Mouse (Mus musculus) embryo, embryonic 10.5 days (tissue): Measurements from ENCODE around the gene Ptprn2.
"Not testable (repeated sequence)": the region's sequence is repeated elsewhere in the genome, so short reads cannot be mapped to it uniquely, and the experiment has no call there.

ENCODE experiments used
- DNase-seq: peaks from one replicate; pipeline ENCODE4 v3.0.0-alpha.2; 2015; ENCODE audit warnings: low spot score

Ptprn2 gene

DNA sequence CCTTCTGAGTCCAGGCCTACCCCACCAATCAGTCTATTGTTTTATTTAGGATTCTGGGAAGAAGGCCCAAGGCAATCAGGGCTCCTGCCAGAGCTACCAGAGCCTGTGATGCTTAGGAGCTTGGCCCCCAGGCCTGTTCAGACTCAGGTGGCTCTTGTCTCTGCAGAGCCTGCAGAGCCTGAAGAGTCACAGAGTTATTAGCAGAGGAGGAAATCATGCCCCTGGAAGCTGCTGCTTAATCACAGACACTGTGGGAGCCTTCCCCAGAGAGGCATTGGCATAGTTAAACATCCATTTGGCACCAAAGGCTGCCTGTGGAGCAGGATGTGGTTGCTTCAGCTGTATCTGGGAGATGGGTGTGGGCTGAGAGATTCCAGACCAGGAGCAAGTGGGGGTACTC, 30.3 kb downstream of the Ptprn2 start:
- DNase-seq, result no peak

DNA sequence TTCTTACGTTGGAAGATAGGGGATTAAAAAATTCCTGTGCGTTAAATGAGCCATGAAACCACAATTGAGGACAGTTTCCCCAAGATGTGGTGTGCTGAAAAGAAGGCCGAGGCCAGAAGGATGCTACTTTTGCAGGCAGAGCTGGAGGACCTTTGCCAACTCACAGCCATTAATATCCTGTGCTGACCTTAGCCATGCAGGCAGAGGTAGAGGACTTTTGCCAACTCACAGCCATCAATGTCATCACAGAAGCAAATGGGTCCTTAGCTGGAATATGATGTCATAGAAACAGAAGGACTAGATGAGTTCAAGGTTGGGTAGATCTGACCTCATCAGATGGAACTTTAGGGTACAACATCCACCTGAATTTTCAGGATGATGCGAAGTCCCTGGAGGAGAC, 43.3 kb downstream of the Ptprn2 start:
- no peak for DNase-seq

DNA sequence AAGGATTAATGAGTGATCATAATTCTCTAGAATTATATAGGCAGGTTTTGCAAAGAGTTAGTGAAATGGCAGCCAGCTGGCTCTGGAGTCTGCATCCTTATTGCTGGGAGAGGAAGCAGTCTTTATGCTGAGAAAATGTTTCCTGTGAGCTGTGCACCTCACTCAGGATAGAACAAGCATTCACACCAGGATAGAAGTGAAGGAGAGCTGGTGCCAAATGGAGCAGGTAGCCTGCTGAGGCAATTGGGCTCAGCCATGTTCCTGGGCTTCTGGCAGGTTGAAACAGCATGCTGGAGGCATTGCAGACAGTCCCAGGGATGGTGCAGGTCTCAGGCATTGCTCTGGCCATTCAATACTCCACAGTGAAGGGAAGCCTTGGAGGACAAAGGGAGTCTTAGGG, 47.8 kb downstream of the Ptprn2 start:
- no peak for DNase-seq

DNA sequence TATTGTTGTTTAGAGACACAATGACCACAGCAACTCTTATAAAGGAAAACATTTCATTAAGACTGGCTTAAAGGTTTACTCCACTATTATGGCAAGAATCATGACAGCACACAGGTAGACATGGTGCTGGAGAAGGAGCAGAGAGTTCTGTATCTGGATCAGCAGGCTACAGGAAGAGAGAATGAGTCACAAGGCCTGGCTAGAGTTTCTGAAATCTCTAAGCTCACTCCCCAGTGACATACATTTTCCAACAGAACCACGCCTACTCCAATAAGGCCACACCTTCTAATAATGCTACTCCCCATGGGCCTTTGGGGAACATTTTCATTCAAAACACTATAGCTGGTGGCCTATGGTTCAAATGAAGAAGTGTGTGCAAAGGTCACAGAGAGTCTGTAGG, 53.8 kb downstream of the Ptprn2 start:
- DNase-seq, result no peak

DNA sequence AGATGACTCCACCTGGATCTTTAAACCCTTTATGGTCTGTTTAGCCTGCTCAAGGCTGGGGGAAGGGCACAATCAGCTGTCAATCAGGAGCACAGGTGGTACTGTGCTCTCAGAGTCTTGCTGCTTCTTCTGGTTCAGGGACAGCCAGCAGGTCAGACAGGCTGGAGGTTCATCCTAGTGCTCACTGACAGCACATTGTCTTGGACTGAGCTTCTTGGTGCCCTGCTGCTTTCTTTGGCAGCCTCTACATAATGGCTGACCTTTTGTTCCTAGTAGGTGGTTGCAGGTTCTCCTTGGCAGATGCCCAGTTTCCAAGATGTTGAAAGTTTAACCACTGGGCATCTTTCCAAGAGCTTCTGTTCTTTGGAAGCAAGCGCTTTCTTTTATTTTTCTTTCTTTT, 55.1 kb downstream of the Ptprn2 start:
- no peak for DNase-seq

DNA sequence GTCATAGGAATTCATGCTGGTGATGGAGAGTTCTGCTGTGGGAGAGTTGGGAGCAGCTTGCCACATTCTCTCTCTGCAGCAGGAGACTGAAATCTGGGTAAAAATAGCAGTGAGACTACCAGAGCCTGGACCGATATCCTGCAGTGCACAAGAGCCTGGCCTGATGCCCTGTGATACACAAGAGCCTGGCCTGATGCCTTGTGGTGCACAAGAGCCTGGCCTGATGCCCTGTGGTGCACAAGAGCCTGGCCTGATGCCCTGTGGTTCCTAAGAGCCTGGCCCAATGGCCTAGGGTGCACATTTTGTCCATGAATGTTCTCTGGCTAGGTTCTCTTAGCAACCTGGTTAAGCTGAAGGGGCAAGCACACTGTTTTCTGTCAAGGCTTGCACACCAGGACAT, 64.5 kb downstream of the Ptprn2 start:
- no peak for DNase-seq

DNA sequence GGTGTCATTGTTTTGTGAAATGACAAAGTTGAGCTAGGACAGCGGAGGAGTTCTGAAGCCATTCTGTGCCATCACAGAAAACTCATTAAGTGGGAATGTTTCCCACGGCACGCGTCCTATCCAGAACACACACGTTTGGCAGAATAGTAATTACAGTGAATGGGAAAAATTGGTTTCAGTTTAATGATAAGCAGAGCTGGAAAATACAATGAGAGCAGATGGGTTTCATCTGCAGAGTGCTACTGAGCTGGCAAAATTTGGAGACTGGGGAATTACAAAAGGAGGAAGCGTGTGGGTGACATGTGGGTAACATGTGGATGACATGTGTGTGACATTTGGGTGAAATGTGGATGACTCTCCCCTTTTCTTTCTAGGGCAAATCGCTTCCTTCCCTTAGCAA, 66.0 kb downstream of the Ptprn2 start:
- DNase-seq, result no peak

DNA sequence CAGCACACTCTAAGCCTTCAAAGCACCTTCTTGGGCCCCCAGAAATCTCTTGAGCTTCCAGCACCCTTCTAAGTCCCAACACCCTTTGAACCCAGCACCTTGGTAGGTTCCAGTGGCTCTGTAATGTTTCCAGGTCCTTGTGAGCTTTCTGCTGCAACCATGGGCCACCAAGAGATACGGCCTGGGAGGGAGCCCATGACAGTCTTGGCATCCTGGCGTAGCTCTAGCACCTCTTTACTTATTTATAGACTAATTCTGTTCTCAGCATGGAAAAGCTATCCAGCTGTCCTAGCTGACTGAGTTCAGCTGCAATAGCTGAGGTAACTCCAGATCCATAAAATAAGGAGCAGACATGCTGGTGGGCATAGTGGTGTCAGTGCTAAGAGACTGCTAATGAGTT, 66.8 kb downstream of the Ptprn2 start:
- no peak for DNase-seq

DNA sequence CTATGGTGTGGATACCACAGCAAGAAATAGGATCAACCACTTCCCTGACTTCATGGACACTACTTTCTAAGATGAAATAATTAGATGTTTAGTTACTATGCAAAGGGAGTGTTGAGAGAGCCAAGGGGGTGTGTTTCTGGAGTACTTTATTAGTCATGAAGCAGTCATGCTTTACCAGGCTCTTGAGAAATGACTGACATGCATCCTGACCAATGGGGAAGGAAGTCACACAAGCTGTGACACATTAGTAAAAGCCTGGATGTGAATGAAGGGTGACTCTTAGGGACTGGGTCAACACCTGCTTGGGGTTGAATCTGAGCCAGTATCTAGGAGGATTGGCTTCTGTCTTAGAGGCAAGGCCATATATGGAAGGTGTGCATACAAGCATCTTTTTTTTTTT, 67.8 kb downstream of the Ptprn2 start:
- no peak for DNase-seq

DNA sequence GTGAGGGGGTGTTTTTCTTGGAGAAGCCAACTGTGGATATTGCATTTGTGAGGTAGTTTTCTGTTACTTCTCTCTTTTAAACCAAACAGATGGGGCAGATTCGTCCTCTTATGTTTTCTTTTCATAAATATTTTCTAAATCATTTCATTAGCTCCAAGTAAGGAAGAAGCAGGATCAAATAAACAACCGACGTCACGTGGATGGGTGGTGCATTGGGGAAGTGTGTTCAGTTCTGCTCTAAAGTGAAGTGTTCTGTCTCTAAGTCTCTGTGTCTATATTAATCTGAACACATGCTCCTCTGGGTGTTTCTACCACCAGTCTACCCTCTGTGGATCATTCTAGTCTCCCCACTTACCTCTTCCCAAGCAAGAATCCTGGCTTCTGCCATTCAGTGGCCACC, 70.4 kb downstream of the Ptprn2 start:
- no peak for DNase-seq

DNA sequence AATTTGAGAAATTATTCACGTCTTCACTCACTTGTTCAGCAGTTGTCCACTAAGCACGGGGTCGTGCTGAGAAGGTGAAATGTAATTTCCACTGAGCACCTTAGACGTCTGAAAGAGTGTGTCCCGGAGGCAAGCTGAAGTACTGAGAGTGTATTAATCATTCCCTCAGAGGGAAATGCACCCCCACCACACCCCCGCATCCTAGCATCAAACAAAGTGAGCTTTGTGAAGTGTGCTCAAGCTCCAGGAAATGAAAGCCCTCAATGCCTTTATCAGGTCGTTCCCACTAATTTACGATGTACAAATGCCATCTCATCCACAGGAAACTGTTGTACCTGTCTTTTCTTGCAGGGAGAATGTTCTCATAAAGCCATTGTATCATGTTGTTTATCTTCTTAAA, 78.9 kb downstream of the Ptprn2 start:
- DNase-seq, result no peak

DNA sequence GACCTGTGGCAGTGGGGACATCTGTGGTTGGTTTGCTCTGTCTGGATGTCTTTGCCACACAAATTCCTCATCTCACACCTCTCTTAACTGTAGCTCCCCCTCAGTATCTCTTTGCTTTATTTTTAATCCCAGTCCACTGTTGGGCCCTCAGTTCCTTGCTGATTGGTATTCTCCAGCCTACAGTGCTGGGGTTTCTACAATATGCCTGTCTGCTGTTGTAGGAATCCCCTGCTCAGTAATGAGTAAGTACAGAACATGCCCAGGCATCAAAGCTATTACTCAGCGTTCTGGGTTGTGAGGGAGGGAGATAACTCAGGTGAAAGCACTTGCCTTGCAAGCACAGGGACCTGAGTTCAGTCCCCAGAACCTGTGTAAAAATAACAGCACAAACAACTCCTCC, 81.2 kb downstream of the Ptprn2 start:
- no peak for DNase-seq

DNA sequence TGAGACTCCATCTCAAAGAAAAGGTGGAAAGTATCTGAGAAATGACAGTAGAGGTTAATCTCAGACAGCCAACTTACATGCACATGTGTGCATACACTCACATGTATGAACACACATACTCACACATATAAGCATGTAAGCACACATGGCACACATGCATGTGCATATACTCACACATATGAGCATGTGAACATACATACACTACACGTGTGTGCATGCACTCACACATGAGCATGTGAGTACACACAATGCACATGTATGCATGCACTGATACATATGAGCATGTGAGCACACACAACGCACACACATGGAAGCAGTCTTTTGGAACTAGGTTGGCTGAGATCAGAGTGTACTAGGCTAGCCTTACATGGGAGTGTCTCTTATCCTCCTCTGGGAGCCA, 81.7 kb downstream of the Ptprn2 start:
- DNase-seq, result no peak

DNA sequence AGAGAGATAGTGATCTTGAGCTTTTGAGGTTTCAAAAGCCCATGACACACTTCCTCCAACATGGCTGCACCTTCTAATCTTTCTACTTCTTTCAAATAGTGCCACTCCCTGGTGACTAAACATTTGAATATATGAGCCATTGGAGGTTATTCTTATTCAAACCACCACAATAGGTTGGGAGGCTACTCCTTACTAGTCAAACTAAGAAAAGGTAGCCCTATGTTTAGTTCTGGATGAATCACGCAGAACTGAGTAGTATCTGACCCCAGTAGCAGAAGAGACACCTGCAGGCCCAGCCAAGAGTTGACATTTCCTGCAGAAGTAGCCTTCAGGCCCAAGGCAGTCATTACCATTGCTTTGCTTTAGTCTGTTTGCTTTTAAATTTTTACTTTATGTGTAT, 84.0 kb downstream of the Ptprn2 start:
- DNase-seq, result no peak

DNA sequence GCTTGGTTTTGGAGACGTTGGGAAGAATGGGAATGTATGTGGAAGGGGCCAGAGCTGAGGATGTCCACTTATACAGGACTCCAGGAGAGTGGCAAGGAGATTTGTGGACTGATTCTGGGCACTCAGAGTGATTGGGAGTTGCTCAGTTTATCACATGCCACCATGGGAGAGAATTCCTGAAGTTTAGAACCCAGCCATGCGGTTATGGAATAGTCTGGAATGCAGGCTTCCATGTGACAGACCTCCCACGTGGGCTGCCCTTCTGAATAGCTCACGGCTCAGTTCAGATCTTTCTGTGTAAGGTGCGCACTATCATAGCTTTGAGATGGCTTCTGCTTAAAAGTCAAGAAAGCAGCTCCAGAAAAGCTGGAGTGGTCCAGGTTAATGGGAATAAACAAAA, 88.6 kb downstream of the Ptprn2 start:
- no peak for DNase-seq

DNA sequence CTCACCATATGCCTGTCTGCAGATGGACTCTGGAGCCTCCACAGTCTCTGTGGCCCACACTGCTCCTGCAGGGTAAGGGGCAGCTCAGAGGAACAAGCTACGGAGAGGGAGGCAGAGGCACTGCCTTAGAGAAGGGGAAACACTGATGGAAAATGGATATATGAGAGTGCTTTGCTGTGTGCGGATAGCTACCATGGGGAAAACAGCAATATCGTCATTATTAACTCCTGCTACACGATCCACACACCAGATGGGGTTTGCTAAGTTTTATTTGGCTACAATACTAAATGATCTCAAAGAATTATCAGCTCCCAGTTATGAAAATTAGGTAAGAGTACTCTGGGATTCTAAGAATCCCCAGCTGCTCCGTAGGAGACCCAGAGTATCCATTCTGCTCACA, 89.2 kb downstream of the Ptprn2 start:
- DNase-seq, result no peak

DNA sequence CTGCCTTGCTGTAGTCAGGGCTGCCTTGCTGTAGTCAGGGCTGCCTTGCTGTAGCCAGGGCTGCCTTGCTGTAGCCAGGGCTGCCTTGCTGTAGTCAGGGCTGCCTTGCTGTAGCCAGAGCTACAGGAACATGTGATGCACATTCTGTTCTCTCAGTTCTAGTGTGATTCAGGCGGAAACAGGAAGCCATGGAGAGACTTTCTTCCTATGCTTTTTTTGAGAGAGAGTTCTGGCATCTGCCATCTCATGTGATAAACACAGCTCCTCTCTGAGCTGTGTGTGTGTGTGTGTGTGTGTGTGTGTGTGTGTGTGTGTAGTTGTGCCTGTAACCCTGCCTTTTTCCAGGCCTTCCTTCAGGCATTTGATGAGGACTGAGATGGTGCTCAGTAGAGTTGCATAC, 92.4 kb downstream of the Ptprn2 start:
- DNase-seq, result not testable (repeated sequence)

DNA sequence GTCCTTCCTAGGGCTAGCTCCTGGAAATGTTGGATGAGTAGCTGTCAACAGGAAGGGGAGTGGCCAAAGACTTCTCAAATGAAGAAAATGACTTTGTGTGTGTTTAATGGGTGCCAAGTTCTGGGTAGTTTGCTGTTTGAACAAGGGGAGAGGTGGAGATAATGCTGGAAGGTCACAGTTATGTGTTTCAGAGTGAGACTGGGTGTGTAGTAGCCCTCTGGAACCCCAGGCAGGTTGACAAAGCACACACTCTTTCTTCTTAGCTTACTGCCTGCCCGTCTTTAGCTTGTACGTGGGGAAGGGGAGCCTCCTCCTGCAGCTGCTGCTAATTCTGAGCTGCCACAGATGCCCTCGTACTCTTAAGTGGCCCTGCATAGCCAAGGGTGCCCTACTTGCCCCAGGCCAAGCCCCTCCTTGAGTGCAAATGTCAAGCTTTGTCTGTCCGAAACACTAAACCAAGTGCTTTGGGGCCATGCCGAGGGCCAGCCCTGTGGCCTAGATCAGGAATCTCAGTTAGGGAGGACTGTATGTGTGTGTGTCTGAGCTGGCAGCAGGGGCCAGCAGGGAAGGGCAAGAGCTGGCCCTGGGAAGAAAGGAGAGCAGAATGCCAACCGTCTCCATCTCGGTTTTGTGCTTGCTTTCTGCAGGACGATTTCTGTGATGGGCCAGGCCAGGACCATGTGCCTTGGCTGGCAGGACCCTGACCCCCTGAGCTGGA, 95.5 kb downstream of the Ptprn2 start:
- DNase-seq, result no peak

DNA sequence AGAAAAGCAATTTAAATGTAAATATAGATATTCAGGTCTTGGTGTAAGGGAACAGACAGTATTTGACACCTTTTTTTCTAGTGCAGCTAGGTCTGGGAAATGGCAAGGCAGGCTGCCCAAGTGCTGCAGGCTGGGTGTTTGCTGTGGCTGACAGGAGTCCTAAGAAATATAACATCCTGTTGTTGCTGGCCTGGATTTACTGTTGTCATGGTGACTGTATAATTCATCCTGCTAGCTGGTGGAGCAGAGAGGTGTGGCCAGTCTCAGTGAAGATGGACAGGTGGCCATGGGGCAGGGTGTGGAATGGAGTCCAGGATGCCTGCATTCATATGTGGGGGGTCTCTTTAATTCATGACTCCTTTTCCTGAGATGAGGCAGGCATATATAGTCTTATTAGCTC, 96.3 kb downstream of the Ptprn2 start:
- peak; percentile 38 for DNase-seq

DNA sequence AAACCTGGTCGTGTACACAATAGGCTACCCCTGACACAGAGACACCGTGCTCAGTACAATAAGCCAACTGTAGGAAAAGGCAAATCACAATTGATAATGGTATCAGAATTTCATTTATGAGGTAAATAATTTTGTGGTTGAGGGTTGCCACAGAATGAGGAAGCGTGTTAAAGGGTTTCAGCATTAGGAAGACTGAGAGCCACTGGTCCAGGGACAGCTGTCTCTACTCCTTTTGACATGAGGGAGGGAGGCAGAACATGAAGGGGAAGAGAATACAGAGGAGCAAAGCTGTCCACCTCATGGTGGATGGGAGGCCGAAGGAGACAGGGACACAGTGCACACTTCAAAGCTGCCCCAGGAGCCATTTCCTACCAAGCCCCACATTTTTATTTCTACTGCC, 97.3 kb downstream of the Ptprn2 start:
- DNase-seq, result no peak

DNA sequence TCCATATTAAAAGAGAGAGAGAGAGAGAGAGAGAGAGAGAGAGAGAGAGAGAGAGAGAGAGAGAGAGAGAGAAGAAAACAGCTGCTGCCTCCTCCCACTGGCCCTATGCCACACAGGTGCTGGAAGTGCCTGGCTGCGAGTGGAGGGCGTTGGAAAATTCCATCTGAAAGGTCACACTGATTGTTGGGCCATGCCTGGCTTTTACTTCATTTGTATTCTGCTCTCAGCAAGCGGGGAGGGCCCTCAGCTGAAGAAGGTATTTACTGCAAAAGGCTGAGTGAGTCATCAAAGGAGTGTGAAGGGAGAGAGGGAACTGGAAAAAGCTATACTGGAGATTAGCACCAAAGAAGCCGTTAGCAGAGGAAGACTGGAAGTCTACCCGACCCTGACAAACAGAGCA, 99.5 kb downstream of the Ptprn2 start:
- no peak for DNase-seq

DNA sequence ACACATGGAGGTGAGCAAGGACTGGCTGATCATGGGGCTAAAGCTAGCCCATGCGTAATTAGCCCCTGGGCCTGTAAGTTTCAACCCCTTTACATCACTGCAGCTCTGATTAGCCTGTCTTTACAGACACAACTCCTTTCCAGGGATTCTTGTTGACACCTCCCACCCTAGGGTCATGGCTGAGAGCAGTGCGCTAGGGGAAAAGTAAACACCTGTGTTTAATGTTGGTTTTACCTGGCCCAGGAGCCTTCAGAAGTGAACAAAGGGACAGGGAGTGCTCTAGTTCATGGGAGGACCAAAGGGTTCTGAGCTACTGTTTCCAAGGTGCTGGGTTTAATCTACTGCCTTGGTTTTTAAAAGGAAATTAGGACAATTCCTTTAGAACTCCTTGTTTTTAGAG, 100.6 kb downstream of the Ptprn2 start:
- DNase-seq, result no peak

DNA sequence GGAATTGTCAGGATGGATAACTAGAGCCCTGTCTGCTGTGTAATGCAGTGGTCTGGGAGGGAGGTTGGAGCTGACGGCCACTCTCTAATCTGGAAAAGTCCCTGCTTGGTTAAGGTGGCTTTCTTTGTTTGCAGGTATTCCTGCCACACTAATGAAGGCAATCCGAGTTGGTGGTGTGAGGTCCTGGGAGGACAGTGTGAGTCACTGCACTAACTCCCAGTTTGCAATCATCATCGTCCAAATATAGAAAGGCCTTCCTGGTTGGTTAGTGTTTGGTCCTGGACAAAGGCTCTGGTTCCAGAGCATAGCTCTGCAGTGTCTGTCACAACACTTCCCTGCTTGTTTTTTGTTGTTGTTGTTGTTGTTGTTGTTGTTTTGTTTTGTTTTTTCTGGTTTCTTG, 102.0 kb downstream of the Ptprn2 start:
- DNase-seq, result no peak

DNA sequence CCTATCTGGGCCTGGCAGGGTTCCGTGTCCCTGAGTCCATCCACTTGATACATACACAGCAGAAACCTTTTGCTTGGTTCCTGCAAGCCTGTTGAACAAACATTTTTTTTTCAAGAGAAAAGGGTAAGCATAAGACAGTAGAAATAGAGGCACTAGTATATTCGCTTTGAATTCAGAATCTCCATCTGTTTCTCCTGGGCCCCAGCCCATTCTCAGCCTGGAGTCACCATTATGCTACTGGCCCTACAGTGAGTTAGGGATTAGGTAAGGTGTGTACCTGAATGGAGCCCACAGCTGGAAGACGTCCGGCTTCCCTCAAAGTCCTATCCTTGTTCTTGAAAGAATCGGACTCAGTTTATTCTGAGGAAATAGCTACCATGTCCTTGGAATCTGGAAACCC, 104.6 kb downstream of the Ptprn2 start:
- no peak for DNase-seq

DNA sequence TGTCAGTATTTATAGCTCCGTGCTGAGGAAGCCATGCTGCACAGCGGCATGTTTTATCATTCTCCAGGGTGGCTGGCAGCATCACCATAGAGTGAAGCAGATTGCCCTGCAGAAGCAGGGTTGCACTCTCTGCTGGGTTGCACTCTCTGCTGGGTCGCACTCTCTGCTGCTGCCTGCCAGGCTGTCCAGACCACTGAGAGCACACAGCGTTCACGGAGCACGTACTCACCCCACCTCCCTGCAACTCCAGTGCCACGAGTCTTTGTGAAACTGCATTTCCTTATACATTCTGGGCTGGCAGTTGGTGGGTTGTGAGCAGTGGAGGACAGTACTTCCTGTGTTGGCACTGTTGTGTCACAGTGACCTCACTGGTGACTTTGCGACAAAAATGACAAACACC, 108.9 kb downstream of the Ptprn2 start:
- no peak for DNase-seq
